Mouse (Mus musculus): Measurements from ENCODE around the gene Dock7. TPM values are rescaled to one million over a fixed set of nuclear protein-coding genes. Genes with fewer than 3 reads are reported as not detected.

The Dock7 gene
- polyA plus RNA-seq, 1 experiment from 2014 or later: 18.9 TPM

Other genes starting within 250 kb of the Dock7 start
- gene Usp1, start 197.1 kb downstream of the Dock7 start, polyA plus RNA-seq (2016; fragmentation: Nextera tagmentation; extraction: Ambion mirVana): 106 and 117 TPM in 2 replicates
- gene Angptl3, start 90.0 kb downstream of the Dock7 start, polyA plus RNA-seq (2016; fragmentation: Nextera tagmentation; extraction: Ambion mirVana): 18.0 and 20.3 TPM in 2 replicates
- gene Atg4c, start 73.0 kb upstream of the Dock7 start, polyA plus RNA-seq (2016; fragmentation: Nextera tagmentation; extraction: Ambion mirVana): 6.3 and 7.3 TPM in 2 replicates
- gene Gm12689, start 175.0 kb upstream of the Dock7 start, polyA plus RNA-seq (2016; fragmentation: Nextera tagmentation; extraction: Ambion mirVana): 0.12 TPM in 1 of 2 replicates, not detected in the other

Data from liver, embryonic 12.5 days (tissue).